Mouse (Mus musculus): ENCODE data around the gene Spocd1.

Spocd1 gene

GRCm38 (mm10) chr4:129918464-129918863 lies 10.6 kb upstream of the Spocd1 start:
- no peak for DNase-seq (ENCODE audit: low read depth, low spot score)

DNA sequence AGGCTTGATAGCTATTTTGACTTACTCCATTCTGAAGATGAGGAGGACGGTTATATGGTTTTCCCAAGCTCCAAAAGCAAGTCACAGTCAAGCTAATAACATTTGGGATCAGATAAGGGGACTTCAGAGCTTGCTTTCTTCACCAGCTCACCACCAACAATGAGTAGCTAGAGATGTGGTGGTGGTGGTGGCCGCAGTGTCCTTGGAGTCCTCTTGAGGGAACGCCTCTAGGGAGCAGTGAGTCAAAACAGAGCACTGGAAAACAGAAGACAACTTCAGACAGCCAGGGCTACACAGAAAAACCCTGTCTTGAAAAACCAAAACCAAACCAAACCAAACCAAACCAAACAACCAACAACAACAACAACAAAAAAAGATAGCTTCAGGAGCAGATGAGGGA lies 10.1 kb upstream of the Spocd1 start:
- no peak for DNase-seq (ENCODE audit: low read depth, low spot score)

- DNase-seq (ENCODE audit: low read depth, low spot score): no peak
Observed at GRCm38 (mm10) chr4:129920542-129921313, 8.3 kb upstream of the Spocd1 start.

- DNase-seq (ENCODE audit: low read depth, low spot score): no peak
Observed at GRCm38 (mm10) chr4:129921314-129921587, 7.8 kb upstream of the Spocd1 start.

- DNase-seq (ENCODE audit: low read depth, low spot score): no peak
Observed at GRCm38 (mm10) chr4:129924143-129924542, 4.9 kb upstream of the Spocd1 start.

GRCm38 (mm10) chr4:129924694-129925093 lies 4.4 kb upstream of the Spocd1 start:
- no peak for DNase-seq (ENCODE audit: low read depth, low spot score)

- peak; percentile 39 for DNase-seq (ENCODE audit: low read depth, low spot score)
Observed at GRCm38 (mm10) chr4:129926544-129926943, 2.5 kb upstream of the Spocd1 start.

DNA sequence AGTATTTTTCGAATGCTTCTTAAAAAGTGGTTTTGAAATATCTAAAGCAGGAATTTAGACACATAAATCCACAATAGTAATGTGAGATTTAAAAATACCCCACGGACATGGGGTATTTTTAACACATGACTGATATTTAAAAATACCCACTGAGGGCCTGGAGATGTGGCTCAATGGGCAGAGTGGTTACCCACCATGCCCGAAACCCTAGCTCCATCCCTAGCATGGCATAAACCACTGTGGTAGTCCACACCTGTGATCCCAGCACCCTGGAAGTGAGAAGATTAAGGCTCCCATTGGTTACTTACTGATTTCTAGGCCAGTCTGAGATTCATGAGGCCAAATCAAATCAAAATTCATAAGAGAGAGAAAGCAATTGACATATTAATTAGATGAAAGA lies 2.0 kb upstream of the Spocd1 start:
- DNase-seq (ENCODE audit: low read depth, low spot score): no peak

- DNase-seq (ENCODE audit: low read depth, low spot score): peak; percentile 91
Observed at GRCm38 (mm10) chr4:129928124-129928751, 811 bp upstream of the Spocd1 start.

DNA sequence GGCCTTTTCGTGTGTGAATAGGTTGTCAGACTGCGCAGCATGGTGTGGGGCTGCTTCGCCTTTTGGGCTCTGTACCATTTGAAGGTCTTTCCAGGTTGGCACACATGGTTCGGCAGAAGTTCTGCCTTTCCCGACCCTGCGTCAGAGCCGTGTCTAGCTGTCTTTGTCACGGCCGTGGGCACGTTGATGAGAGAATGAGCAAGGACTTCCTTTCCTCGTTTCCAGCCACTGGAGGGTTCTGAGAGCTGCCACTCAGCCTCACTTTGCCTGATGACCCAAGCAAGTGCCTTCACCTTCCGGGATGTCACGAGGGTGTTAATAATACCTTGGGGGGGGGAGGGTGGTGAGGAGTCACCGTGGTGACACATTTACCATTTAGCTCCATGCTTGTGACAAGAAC lies 4.6 kb downstream of the Spocd1 start:
- DNase-seq (ENCODE audit: low read depth, low spot score): no peak

DNA sequence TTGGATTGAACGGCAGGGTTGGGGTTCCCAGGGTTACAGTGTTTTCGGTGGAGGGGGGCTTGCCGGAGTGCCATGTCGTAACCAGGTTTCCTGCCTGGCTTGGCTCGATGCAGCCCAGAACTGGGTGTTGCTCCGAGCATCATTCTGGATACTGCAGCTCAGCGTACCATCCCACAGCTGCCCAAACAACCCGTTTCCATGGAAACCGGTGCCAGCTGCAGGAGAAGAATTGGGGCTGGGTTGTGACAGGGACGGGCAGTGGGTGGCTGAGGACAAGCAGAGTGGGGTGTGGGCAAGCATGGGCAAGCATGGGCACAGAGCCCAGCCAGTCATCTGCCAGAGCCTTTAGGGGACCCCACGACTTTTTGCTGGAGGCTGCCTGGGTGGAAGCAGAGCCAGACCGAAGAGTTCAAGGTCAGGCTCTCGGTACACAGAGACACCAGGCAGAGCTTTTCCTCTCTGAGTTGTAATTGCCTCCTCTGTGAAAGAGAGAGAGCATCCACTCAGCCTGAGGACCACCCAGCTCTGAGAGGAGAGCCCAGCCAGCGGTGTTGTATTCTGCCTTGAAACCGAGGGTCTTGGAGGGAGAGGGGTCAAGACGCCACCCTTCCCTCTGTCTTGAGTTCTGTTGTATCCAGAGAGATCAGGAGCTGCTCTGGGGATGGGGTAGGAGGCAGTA lies 5.3 kb downstream of the Spocd1 start:
- DNase-seq (ENCODE audit: low read depth, low spot score): no peak

- DNase-seq (ENCODE audit: low read depth, low spot score): no peak
Observed at GRCm38 (mm10) chr4:129951359-129951821, 22.3 kb downstream of the Spocd1 start.

- DNase-seq (ENCODE audit: low read depth, low spot score): no peak
Observed at GRCm38 (mm10) chr4:129952241-129952810, 23.3 kb downstream of the Spocd1 start.

DNA sequence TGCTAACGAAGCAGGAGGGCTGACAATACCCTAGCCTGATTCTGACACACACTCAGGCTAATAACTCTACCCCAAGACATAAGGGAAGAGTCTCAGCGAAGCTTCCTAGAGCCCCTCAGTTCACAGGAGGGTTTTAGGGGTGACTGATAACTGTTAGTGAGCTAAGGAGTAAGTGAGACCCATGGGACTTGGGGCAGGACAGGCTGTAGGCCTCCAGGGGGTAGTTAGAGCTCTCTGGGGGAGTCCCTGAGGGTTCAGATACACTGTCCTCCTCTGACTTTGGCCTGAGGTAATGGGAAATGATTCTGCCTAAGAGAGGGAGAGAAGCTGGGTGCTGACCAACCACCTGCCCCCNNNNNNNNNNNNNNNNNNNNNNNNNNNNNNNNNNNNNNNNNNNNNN lies 25.5 kb downstream of the Spocd1 start:
- DNase-seq (ENCODE audit: low read depth, low spot score): no peak

GRCm38 (mm10) chr4:129960180-129960944 lies 31.3 kb downstream of the Spocd1 start:
- peak; percentile 63 for DNase-seq (ENCODE audit: low read depth, low spot score)

DNA sequence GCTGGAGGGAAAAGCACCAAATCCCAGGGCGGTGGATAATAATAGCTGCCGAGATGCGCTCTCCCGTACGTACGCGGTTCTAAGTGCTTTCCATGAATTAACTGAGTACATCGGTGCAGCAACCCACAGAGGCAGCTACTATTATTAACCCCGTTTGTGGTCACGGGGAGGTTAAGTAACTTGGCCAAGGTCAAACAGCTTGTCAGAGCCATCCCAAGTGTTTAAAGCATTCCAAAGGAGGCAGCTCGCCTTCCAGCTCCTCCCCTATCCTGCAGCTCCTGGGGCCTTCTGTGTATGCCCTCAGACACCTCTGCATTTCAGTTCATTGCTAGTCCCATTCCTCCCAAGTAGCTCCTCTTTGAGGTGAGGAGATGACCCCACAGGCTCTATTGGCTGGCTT lies 36.2 kb downstream of the Spocd1 start:
- DNase-seq (ENCODE audit: low read depth, low spot score): no peak

GRCm38 (mm10) chr4:129966201-129966600 lies 37.2 kb downstream of the Spocd1 start:
- no peak for DNase-seq (ENCODE audit: low read depth, low spot score)

- DNase-seq (ENCODE audit: low read depth, low spot score): no peak
Observed at GRCm38 (mm10) chr4:129967024-129968014, 38.3 kb downstream of the Spocd1 start.

- DNase-seq (ENCODE audit: low read depth, low spot score): no peak
Observed at GRCm38 (mm10) chr4:129970168-129970567, 41.1 kb downstream of the Spocd1 start.

GRCm38 (mm10) chr4:129970861-129971260 lies 41.8 kb downstream of the Spocd1 start:
- no peak for DNase-seq (ENCODE audit: low read depth, low spot score)

- DNase-seq (ENCODE audit: low read depth, low spot score): no peak
Observed at GRCm38 (mm10) chr4:129971989-129972388, 42.9 kb downstream of the Spocd1 start.

Measured in CD4-positive, CD25-positive, alpha-beta regulatory T cell, adult 2 months (primary cell).